Mouse (Mus musculus) small intestine, adult 2 months (tissue): ENCODE measurements around the gene Myt1l.

Experiments used
- CTCF ChIP-seq: fragments of 200-500 bp; IDR thresholded peaks from 2 replicates; pipeline ENCODE4 v1.5.1; 2012; ENCODE audit warnings: low read depth, mild to moderate bottlenecking, control low read depth, inconsistent platforms, low read length, moderate library complexity, mixed read lengths; ENCODE audit not compliant: insufficient replicate concordance, insufficient read length; ENCODE audit errors: extremely low read depth
- POLR2A ChIP-seq: fragments of 200-500 bp; IDR thresholded peaks from 2 replicates; pipeline ENCODE4 v1.6.1; 2012; ENCODE audit warnings: low read depth, mild to moderate bottlenecking, control low read depth, inconsistent platforms, low read length, moderate library complexity

- no peak for TF ChIP-seq CTCF
- TF ChIP-seq POLR2A, result no peak
Observed at GRCm38 (mm10) chr12:29629875-29630538, 101.8 kb downstream of the Myt1l start.
